Mouse (Mus musculus): ENCODE results near the gene Fgf10. TPM values are rescaled to one million over a fixed set of nuclear protein-coding genes. Genes with fewer than 3 reads are reported as not detected.
A peak's percentile ranks its signal among the peaks of the same experiment; 100 is the strongest.

Fgf10 gene
- total RNA-seq, 2 experiments from 2014 or later, result 3.6 to 3.9 TPM

- peak overlapping the region; percentile 24; the same call in 1 of the 2 replicates for H3K4me3 ChIP-seq
- H3K27ac ChIP-seq, result no peak overlapping the region
- DNase-seq (ENCODE audit: extremely low spot score in 1 of 2, low spot score in 2 of 2), result no peak
- no peak for TF ChIP-seq CTCF (IDR thresholded peaks at IDR 0.05)
- intact Hi-C loops (cut with DNase I), result no loop called here
Observed at GRCm38 (mm10) chr13:118731850-118732552, 62.4 kb downstream of the Fgf10 start.

- intact Hi-C loops (cut with DNase I), result no loop called here
- H3K27ac ChIP-seq, result no peak overlapping the region
- DNase-seq (ENCODE audit: extremely low spot score in 1 of 2, low spot score in 2 of 2), result no peak
- H3K4me3 ChIP-seq, result no peak overlapping the region
- no peak for TF ChIP-seq CTCF (IDR thresholded peaks at IDR 0.05)
Observed at GRCm38 (mm10) chr13:118739854-118740411, 70.3 kb downstream of the Fgf10 start.

GRCm38 (mm10) chr13:118742788-118743187, 73.2 kb downstream of the Fgf10 start:
- H3K27ac ChIP-seq, result no peak overlapping the region
- intact Hi-C loops (cut with DNase I), result no loop called here
- DNase-seq (ENCODE audit: extremely low spot score in 1 of 2, low spot score in 2 of 2), result no peak
- TF ChIP-seq CTCF (IDR thresholded peaks at IDR 0.05), result no peak
- H3K4me3 ChIP-seq, result no peak overlapping the region

GRCm38 (mm10) chr13:118744806-118745205, 75.2 kb downstream of the Fgf10 start:
- intact Hi-C loops (cut with DNase I), result no loop called here
- DNase-seq (ENCODE audit: extremely low spot score in 1 of 2, low spot score in 2 of 2), result no peak

GRCm38 (mm10) chr13:118746427-118746826, 76.8 kb downstream of the Fgf10 start:
- Histone ChIP-seq H3K27ac (no peak overlapping the region), H3K4me3 (no peak overlapping the region)
- intact Hi-C loops (cut with DNase I), result no loop called here
- DNase-seq (ENCODE audit: extremely low spot score in 1 of 2, low spot score in 2 of 2), result no peak
- TF ChIP-seq CTCF (IDR thresholded peaks at IDR 0.05), result no peak

More at GRCm38 (mm10) chr13:118744806-118745205, 75.2 kb downstream of the Fgf10 start:
- Histone ChIP-seq H3K4me3 (no peak overlapping the region), H3K27ac (no peak overlapping the region)
- no peak for TF ChIP-seq CTCF (IDR thresholded peaks at IDR 0.05)

GRCm38 (mm10) chr13:118754024-118754423, 84.4 kb downstream of the Fgf10 start:
- H3K27ac ChIP-seq, result no peak overlapping the region
- intact Hi-C loops (cut with DNase I), result no loop called here

GRCm38 (mm10) chr13:118759021-118759420, 89.4 kb downstream of the Fgf10 start:
- no peak for DNase-seq (ENCODE audit: extremely low spot score in 1 of 2, low spot score in 2 of 2)
- TF ChIP-seq CTCF (IDR thresholded peaks at IDR 0.05), result no peak
- no peak overlapping the region for H3K4me3 ChIP-seq
- intact Hi-C loops (cut with DNase I), result no loop called here
- H3K27ac ChIP-seq, result no peak overlapping the region

More at GRCm38 (mm10) chr13:118754024-118754423, 84.4 kb downstream of the Fgf10 start:
- no peak overlapping the region for H3K4me3 ChIP-seq
- DNase-seq (ENCODE audit: extremely low spot score in 1 of 2, low spot score in 2 of 2), result no peak
- TF ChIP-seq CTCF (IDR thresholded peaks at IDR 0.05), result no peak

- DNase-seq (ENCODE audit: extremely low spot score in 1 of 2, low spot score in 2 of 2), result no peak
- Histone ChIP-seq H3K27ac (no peak overlapping the region), H3K4me3 (no peak overlapping the region)
- intact Hi-C loops (cut with DNase I), result no loop called here
- peak; percentile 10 for TF ChIP-seq CTCF (IDR thresholded peaks at IDR 0.05)
Observed at GRCm38 (mm10) chr13:118762982-118763381, 93.4 kb downstream of the Fgf10 start.

- no peak for TF ChIP-seq CTCF (IDR thresholded peaks at IDR 0.05)
- H3K27ac ChIP-seq, result no peak overlapping the region
- no peak overlapping the region for H3K4me3 ChIP-seq
- DNase-seq (ENCODE audit: extremely low spot score in 1 of 2, low spot score in 2 of 2), result no peak
- intact Hi-C loops (cut with DNase I), result no loop called here
Observed at GRCm38 (mm10) chr13:118772188-118772587, 102.6 kb downstream of the Fgf10 start.

- no peak for DNase-seq (ENCODE audit: extremely low spot score in 1 of 2, low spot score in 2 of 2)
- intact Hi-C loops (cut with DNase I), result no loop called here
- no peak for TF ChIP-seq CTCF (IDR thresholded peaks at IDR 0.05)
- Histone ChIP-seq H3K27ac (no peak overlapping the region), H3K4me3 (no peak overlapping the region)
Observed at GRCm38 (mm10) chr13:118775148-118775547, 105.6 kb downstream of the Fgf10 start.

- intact Hi-C loops (cut with DNase I), result no loop called here
- no peak for DNase-seq (ENCODE audit: extremely low spot score in 1 of 2, low spot score in 2 of 2)
- Histone ChIP-seq H3K4me3 (no peak overlapping the region), H3K27ac (no peak overlapping the region)
- no peak for TF ChIP-seq CTCF (IDR thresholded peaks at IDR 0.05)
Observed at GRCm38 (mm10) chr13:118779161-118779560, 109.6 kb downstream of the Fgf10 start.

- peak; percentile 8 to 32 for DNase-seq (ENCODE audit: extremely low spot score in 1 of 2, low spot score in 2 of 2)
- intact Hi-C loops (cut with DNase I), result no loop called here
- H3K27ac ChIP-seq, result no peak overlapping the region
- no peak for TF ChIP-seq CTCF (IDR thresholded peaks at IDR 0.05)
- no peak overlapping the region for H3K4me3 ChIP-seq
Observed at GRCm38 (mm10) chr13:118791753-118792152, 122.2 kb downstream of the Fgf10 start.

GRCm38 (mm10) chr13:118792198-118792597, 122.6 kb downstream of the Fgf10 start:
- DNase-seq (ENCODE audit: extremely low spot score in 1 of 2, low spot score in 2 of 2), result no peak
- no peak overlapping the region for H3K4me3 ChIP-seq
- intact Hi-C loops (cut with DNase I), result no loop called here
- no peak for TF ChIP-seq CTCF (IDR thresholded peaks at IDR 0.05)
- H3K27ac ChIP-seq, result no peak overlapping the region

Measured in left cerebral cortex, adult 2 months (tissue).